Comparison of ENCODE assay signal across 16 mouse cellular contexts in genomic region chr14:48151554-48151953, GRCm38 (mm10).
"Had no signal": no experiment of that assay in that cellular context is flagged by ENCODE, and none has a peak within 500 bp of the region (broad histone marks: within the 10 kb centered on the region; RNA-seq: fewer than 3 reads in every experiment).

No protein-coding gene starts in this region.

- DNase-seq: lung, adult 2 months; lung, postnatal 14 days; lung, postnatal 36 days; right cerebral cortex, postnatal 14 days; thymus, adult 2 months; thymus, postnatal 25 days; thymus, postnatal 4 days had no signal

- H3K9ac ChIP-seq: lung, embryonic 15.5 days; midbrain, embryonic 13.5 days; midbrain, embryonic 15.5 days; neural tube, embryonic 12.5 days; stomach, embryonic 15.5 days had no signal

- H3K4me2 ChIP-seq: lung, embryonic 15.5 days; midbrain, embryonic 11.5 days; midbrain, embryonic 13.5 days; midbrain, embryonic 15.5 days; neural tube, embryonic 12.5 days; stomach, embryonic 15.5 days had no signal

- H3K27ac ChIP-seq: lung, embryonic 15.5 days; macrophage; midbrain, embryonic 13.5 days; midbrain, embryonic 15.5 days; neural tube, embryonic 12.5 days; stomach, embryonic 15.5 days had no signal

- H3K4me3 ChIP-seq: lung, embryonic 15.5 days; megakaryocyte, embryonic 14.5 days; midbrain, embryonic 13.5 days; midbrain, embryonic 15.5 days; neural tube, embryonic 12.5 days; stomach, embryonic 15.5 days had no signal

- H3K9me3 ChIP-seq: lung, embryonic 15.5 days; megakaryocyte, embryonic 14.5 days; midbrain, embryonic 13.5 days; midbrain, embryonic 15.5 days; neural tube, embryonic 12.5 days; stomach, embryonic 15.5 days had no signal

- H3K36me3 ChIP-seq: lung, embryonic 15.5 days; midbrain, embryonic 13.5 days; midbrain, embryonic 15.5 days; neural tube, embryonic 12.5 days; stomach, embryonic 15.5 days had no signal

- H3K27me3 ChIP-seq: lung, embryonic 15.5 days; megakaryocyte, embryonic 14.5 days; midbrain, embryonic 13.5 days; midbrain, embryonic 15.5 days; neural tube, embryonic 12.5 days; stomach, embryonic 15.5 days had no signal

- ATAC-seq: lung, postnatal 0 days; midbrain, embryonic 13.5 days; midbrain, embryonic 15.5 days had no signal

- H3K4me1 ChIP-seq: megakaryocyte, embryonic 14.5 days; midbrain, embryonic 13.5 days; midbrain, embryonic 15.5 days; neural tube, embryonic 12.5 days had no signal
